Mouse (Mus musculus) midbrain, embryonic 16.5 days (tissue): Measurements from ENCODE around the gene Eml2. TPM values are rescaled to one million over a fixed set of nuclear protein-coding genes. Genes with fewer than 3 reads are reported as not detected.
A peak's percentile ranks its signal among the peaks of the same experiment; 100 is the strongest.

ENCODE experiments used
- ATAC-seq: fragments of 200-750 bp; cut with Nextera tagmentation; 2 replicates; pipeline ENCODE4 v1.8.0; 2017; ENCODE audit warnings: moderate TSS enrichment
- H3K27ac ChIP-seq: fragments of 300-500 bp; sonication (generic); 2 replicates; pipeline ENCODE4 v1.5.1; 2014; ENCODE audit warnings: mild to moderate bottlenecking, low read length, mixed read lengths
- H3K27me3 ChIP-seq: fragments of 300-500 bp; sonication (generic); 2 replicates; pipeline ENCODE4 v1.6.1; 2014; ENCODE audit warnings: low read depth, low read length, mixed read lengths; ENCODE audit not compliant: control insufficient read depth, insufficient read depth
- H3K36me3 ChIP-seq: fragments of 300-500 bp; sonication (generic); 2 replicates; pipeline ENCODE4 v1.6.1; 2014; ENCODE audit warnings: mild to moderate bottlenecking, low read length, moderate library complexity, mixed read lengths; ENCODE audit not compliant: control insufficient read depth, insufficient read depth
- H3K4me1 ChIP-seq: fragments of 300-500 bp; sonication (generic); 2 replicates; pipeline ENCODE4 v1.6.1; 2014; ENCODE audit warnings: mild to moderate bottlenecking, low read length, mixed read lengths; ENCODE audit not compliant: control insufficient read depth, insufficient read depth
- H3K4me2 ChIP-seq: fragments of 300-500 bp; sonication (generic); 2 replicates; pipeline ENCODE4 v1.6.1; 2014; ENCODE audit warnings: mild to moderate bottlenecking, low read length, mixed read lengths
- H3K4me3 ChIP-seq: fragments of 300-500 bp; sonication (generic); 2 replicates; pipeline ENCODE4 v1.5.1; 2014; ENCODE audit warnings: low read depth, mild to moderate bottlenecking, low read length, moderate library complexity, mixed read lengths
- H3K9ac ChIP-seq: fragments of 300-500 bp; sonication (generic); 2 replicates; pipeline ENCODE4 v1.6.1; 2014; ENCODE audit warnings: low read depth, low read length, mixed read lengths
- H3K9me3 ChIP-seq: fragments of 300-500 bp; sonication (generic); replicated peaks from 2 replicates; pipeline ENCODE4 v1.6.1; 2014; ENCODE audit warnings: mild to moderate bottlenecking, low read length, mixed read lengths; ENCODE audit not compliant: control insufficient read depth, poor library complexity, severe bottlenecking
- WGBS: fragments of 180-500 bp; shearing (Covaris S2); extraction: QIAGEN DNeasy Blood & Tissue Kit; methylation state at CpG from one replicate; pipeline ENCODE4 v1.1.7; 2014; 5-methylcytosine and 5-hydroxymethylcytosine counted together
- polyA plus RNA-seq: library from polyadenylated mRNA; unstranded; fragments of >200 nt; fragmentation: Nextera tagmentation; extraction: Ambion mirVana; gene quantifications from 2 replicates; pipeline ENCODE4 v1.2.1, GENCODE M21; 2015

Eml2 gene
- polyA plus RNA-seq, 1 experiment from 2014 or later: 10.6 TPM

GRCm38 (mm10) chr7:19236411-19236810, 60.2 kb downstream of the Eml2 start:
- ATAC-seq: no peak
- Histone ChIP-seq H3K4me1 (no peaks in the 10 kb centered on the region), H3K4me3 (no peak overlapping the region), H3K27me3 (no peaks in the 10 kb centered on the region), H3K36me3 (no peaks in the 10 kb centered on the region), H3K4me2 (no peak overlapping the region), H3K27ac (no peak overlapping the region), H3K9me3 (no peaks in the 10 kb centered on the region), H3K9ac (no peak overlapping the region)
- WGBS: 78% methylated on average over 2 of the region's 2 CpGs

- no peak overlapping the region for H3K4me3 ChIP-seq
- H3K4me2 ChIP-seq: no peak overlapping the region
- H3K27me3 ChIP-seq: no peaks in the 10 kb centered on the region
- H3K27ac ChIP-seq: no peak overlapping the region
- H3K9me3 ChIP-seq: no peaks in the 10 kb centered on the region
- H3K9ac ChIP-seq: no peak overlapping the region
- H3K4me1 ChIP-seq: no peaks in the 10 kb centered on the region
- no peaks in the 10 kb centered on the region for H3K36me3 ChIP-seq
- ATAC-seq: no peak
- WGBS: 97% methylated on average over 4 of the region's 4 CpGs
Observed at GRCm38 (mm10) chr7:19238344-19238743, 62.1 kb downstream of the Eml2 start.

GRCm38 (mm10) chr7:19239423-19239822, 63.2 kb downstream of the Eml2 start:
- Histone ChIP-seq H3K9ac (no peak overlapping the region), H3K4me1 (no peaks in the 10 kb centered on the region), H3K27me3 (no peaks in the 10 kb centered on the region), H3K27ac (no peak overlapping the region), H3K4me3 (no peak overlapping the region), H3K9me3 (no peaks in the 10 kb centered on the region), H3K4me2 (no peak overlapping the region), H3K36me3 (no peaks in the 10 kb centered on the region)
- ATAC-seq: peak; percentile 92
- 0% methylated on average over 1 of the region's 1 CpGs for WGBS

- ATAC-seq: no peak
Observed at GRCm38 (mm10) chr7:19239986-19240385, 63.8 kb downstream of the Eml2 start.

GRCm38 (mm10) chr7:19240905-19241463, 64.8 kb downstream of the Eml2 start:
- Histone ChIP-seq H3K9ac (no peak overlapping the region), H3K27me3 (no peaks in the 10 kb centered on the region), H3K36me3 (peaks cover 7% of the 10 kb centered on the region; the same call in 1 of the 2 replicates), H3K27ac (no peak overlapping the region), H3K4me1 (no peaks in the 10 kb centered on the region), H3K9me3 (no peaks in the 10 kb centered on the region), H3K4me2 (no peak overlapping the region), H3K4me3 (no peak overlapping the region)
- ATAC-seq: no peak
- 94% methylated on average over 8 of the region's 8 CpGs for WGBS

More at GRCm38 (mm10) chr7:19239986-19240385, 63.8 kb downstream of the Eml2 start:
- H3K4me2 ChIP-seq: no peak overlapping the region
- no peak overlapping the region for H3K9ac ChIP-seq
- no peaks in the 10 kb centered on the region for H3K27me3 ChIP-seq
- no peak overlapping the region for H3K27ac ChIP-seq
- H3K4me3 ChIP-seq: no peak overlapping the region
- H3K36me3 ChIP-seq: no peaks in the 10 kb centered on the region; the same call in 1 of the 2 replicates
- WGBS: 70% methylated on average over 2 of the region's 4 CpGs
- H3K9me3 ChIP-seq: no peaks in the 10 kb centered on the region
- H3K4me1 ChIP-seq: no peaks in the 10 kb centered on the region

GRCm38 (mm10) chr7:19242005-19242404, 65.8 kb downstream of the Eml2 start:
- Histone ChIP-seq H3K4me2 (no peak overlapping the region), H3K9me3 (no peaks in the 10 kb centered on the region), H3K4me3 (no peak overlapping the region), H3K27ac (no peak overlapping the region), H3K27me3 (no peaks in the 10 kb centered on the region), H3K4me1 (no peaks in the 10 kb centered on the region), H3K9ac (no peak overlapping the region), H3K36me3 (peaks cover 7% of the 10 kb centered on the region; the same call in 1 of the 2 replicates)
- ATAC-seq: no peak
- 84% methylated on average over 1 of the region's 1 CpGs for WGBS

- Histone ChIP-seq H3K27ac (no peak overlapping the region), H3K27me3 (no peaks in the 10 kb centered on the region), H3K36me3 (peaks cover 10% of the 10 kb centered on the region; the same call in 1 of the 2 replicates), H3K4me3 (no peak overlapping the region), H3K4me2 (no peak overlapping the region), H3K9ac (no peak overlapping the region), H3K4me1 (no peaks in the 10 kb centered on the region), H3K9me3 (no peaks in the 10 kb centered on the region)
- no peak for ATAC-seq
- WGBS: 62% methylated on average over 5 of the region's 5 CpGs
Observed at GRCm38 (mm10) chr7:19243858-19244257, 67.6 kb downstream of the Eml2 start.

GRCm38 (mm10) chr7:19245083-19245482, 68.9 kb downstream of the Eml2 start:
- WGBS: 93% methylated on average over 3 of the region's 3 CpGs
- Histone ChIP-seq H3K9me3 (no peaks in the 10 kb centered on the region), H3K4me1 (no peaks in the 10 kb centered on the region), H3K4me3 (no peak overlapping the region), H3K36me3 (peaks cover 10% of the 10 kb centered on the region; the same call in 1 of the 2 replicates), H3K27ac (no peak overlapping the region), H3K9ac (no peak overlapping the region), H3K4me2 (no peak overlapping the region), H3K27me3 (no peaks in the 10 kb centered on the region)
- no peak for ATAC-seq

GRCm38 (mm10) chr7:19246855-19247254, 70.6 kb downstream of the Eml2 start:
- H3K4me1 ChIP-seq: no peaks in the 10 kb centered on the region
- no peaks in the 10 kb centered on the region for H3K27me3 ChIP-seq
- no peak overlapping the region for H3K4me2 ChIP-seq
- no peaks in the 10 kb centered on the region for H3K9me3 ChIP-seq
- no peak for ATAC-seq
- no peak overlapping the region for H3K27ac ChIP-seq
- H3K36me3 ChIP-seq: peaks cover 10% of the 10 kb centered on the region; the same call in 1 of the 2 replicates
- H3K9ac ChIP-seq: no peak overlapping the region
- 100% methylated on average over 1 of the region's 1 CpGs for WGBS
- H3K4me3 ChIP-seq: no peak overlapping the region
